In genomic region chr8:104808542-104809413, GRCm38 (mm10) we compare ENCODE assay signal across 18 mouse cellular contexts. TPM values are rescaled to one million over a fixed set of nuclear protein-coding genes. Genes with fewer than 3 reads are reported as not detected.
DNase-seq lines count a peak whose midpoint lies in the region; ATAC-seq lines count a peak whose summit lies in the region.
"Had no signal": no experiment of that assay in that cellular context is flagged by ENCODE, and none has a peak within 500 bp of the region (broad histone marks: within the 10 kb centered on the region; RNA-seq: fewer than 3 reads in every experiment).

No protein-coding gene starts in this region.

- peak; percentile 78 for DNase-seq in heart, adult 11 months
- DNase-seq in heart, embryonic 10.5 days (ENCODE audit: low spot score) = no peak
- DNase-seq in adrenal gland, postnatal 14 days = peak; percentile 25
- peak; percentile 79 for DNase-seq in cerebellum, adult 9-11 months
- no peak for DNase-seq in urinary bladder, postnatal 10 days (ENCODE audit: low spot score)
- no peak for DNase-seq in midbrain, embryonic 14.5 days
- no peak for DNase-seq in kidney, postnatal 36 days
- DNase-seq: heart, postnatal 4 days; thymus, postnatal 4 days had no signal

- no peak overlapping the region for H3K4me3 ChIP-seq in heart, embryonic 10.5 days
- H3K4me3 ChIP-seq in liver, embryonic 15.5 days (replicated peaks) = no peak overlapping the region
- no peak overlapping the region for H3K4me3 ChIP-seq in midbrain, embryonic 14.5 days (replicated peaks; ENCODE audit: low read depth, low read length)
- H3K4me3 ChIP-seq: embryonic facial prominence, embryonic 15.5 days; limb, embryonic 12.5 days; midbrain, embryonic 10.5 days had no signal

- WGBS in heart, embryonic 10.5 days = 81% methylated on average over 7 of the region's 7 CpGs
- WGBS in liver, embryonic 15.5 days (ENCODE audit: insufficient replicate concordance) = 38% methylated on average over 7 of the region's 7 CpGs
- 89% methylated on average over 7 of the region's 7 CpGs for WGBS in midbrain, embryonic 14.5 days

- no peaks in the 10 kb centered on the region for H3K36me3 ChIP-seq in heart, embryonic 10.5 days
- no peaks in the 10 kb centered on the region for H3K36me3 ChIP-seq in liver, embryonic 15.5 days (replicated peaks)
- H3K36me3 ChIP-seq in midbrain, embryonic 14.5 days (ENCODE audit: control insufficient read depth, insufficient read depth, low read length) = no peaks in the 10 kb centered on the region
- H3K36me3 ChIP-seq: embryonic facial prominence, embryonic 15.5 days; limb, embryonic 12.5 days; midbrain, embryonic 10.5 days had no signal

- peak; percentile 9; the same call in 1 of the 2 replicates for ATAC-seq in liver, embryonic 15.5 days (ENCODE audit: insufficient read depth)
- ATAC-seq in midbrain, embryonic 14.5 days (ENCODE audit: low FRiP score, low TSS enrichment) = no peak
- ATAC-seq: forebrain, embryonic 14.5 days; lung, postnatal 0 days had no signal

- H3K9ac ChIP-seq in liver, embryonic 15.5 days = no peak overlapping the region
- no peak overlapping the region for H3K9ac ChIP-seq in midbrain, embryonic 14.5 days (replicated peaks; ENCODE audit: low read length)
- H3K9ac ChIP-seq: embryonic facial prominence, embryonic 15.5 days; limb, embryonic 12.5 days had no signal

- H3K27ac ChIP-seq in heart, embryonic 10.5 days = no peak overlapping the region
- no peak overlapping the region for H3K27ac ChIP-seq in liver, embryonic 15.5 days (replicated peaks)
- no peak overlapping the region for H3K27ac ChIP-seq in midbrain, embryonic 14.5 days (replicated peaks; ENCODE audit: low read depth, low read length)
- H3K27ac ChIP-seq: embryonic facial prominence, embryonic 15.5 days; kidney, postnatal 0 days; limb, embryonic 12.5 days; midbrain, embryonic 10.5 days had no signal

- no peak overlapping the region for H3K4me2 ChIP-seq in liver, embryonic 15.5 days
- no peak overlapping the region for H3K4me2 ChIP-seq in midbrain, embryonic 14.5 days (ENCODE audit: low read length)
- H3K4me2 ChIP-seq: embryonic facial prominence, embryonic 15.5 days; heart, embryonic 11.5 days; limb, embryonic 12.5 days had no signal

- no peaks in the 10 kb centered on the region for H3K27me3 ChIP-seq in heart, embryonic 10.5 days (ENCODE audit: insufficient read depth, poor library complexity, severe bottlenecking)
- H3K27me3 ChIP-seq in liver, embryonic 15.5 days = no peaks in the 10 kb centered on the region
- H3K27me3 ChIP-seq in midbrain, embryonic 14.5 days (ENCODE audit: control insufficient read depth, insufficient read depth, low read length) = no peaks in the 10 kb centered on the region
- H3K27me3 ChIP-seq: embryonic facial prominence, embryonic 15.5 days; limb, embryonic 12.5 days had no signal

- H3K9me3 ChIP-seq in heart, embryonic 10.5 days = no peaks in the 10 kb centered on the region
- H3K9me3 ChIP-seq in liver, embryonic 15.5 days (replicated peaks) = no peaks in the 10 kb centered on the region
- H3K9me3 ChIP-seq in midbrain, embryonic 14.5 days (ENCODE audit: control insufficient read depth, low read length) = no peaks in the 10 kb centered on the region
- H3K9me3 ChIP-seq: embryonic facial prominence, embryonic 15.5 days; limb, embryonic 12.5 days; midbrain, embryonic 10.5 days had no signal

- H3K4me1 ChIP-seq in heart, embryonic 10.5 days = no peaks in the 10 kb centered on the region
- H3K4me1 ChIP-seq in liver, embryonic 15.5 days (replicated peaks) = peaks cover 7% of the 10 kb centered on the region; the same call in 1 of the 2 replicates
- no peaks in the 10 kb centered on the region for H3K4me1 ChIP-seq in midbrain, embryonic 14.5 days (ENCODE audit: control insufficient read depth, insufficient read depth, low read length)
- H3K4me1 ChIP-seq: embryonic facial prominence, embryonic 15.5 days; limb, embryonic 12.5 days had no signal

RNA-seq across cellular contexts. Expression of gene Ces2b, which starts 22.6 kb away (rescaled TPM):
- not detected in 2 replicates for polyA plus RNA-seq in heart, embryonic 10.5 days (2016; fragmentation: Nextera tagmentation; extraction: Ambion mirVana)
- 0.56 and 4.1 TPM in 2 replicates for total RNA-seq in adrenal gland, postnatal 14 days (2021)
- polyA plus RNA-seq in liver, embryonic 15.5 days (2015; fragmentation: Nextera tagmentation; extraction: Ambion mirVana) = 0.16 and 0.32 TPM in 2 replicates
- 0.38 TPM in 1 of 2 replicates, not detected in the other for polyA plus RNA-seq in midbrain, embryonic 14.5 days (2014; fragmentation: Nextera tagmentation; extraction: Ambion mirVana)
- polyA plus RNA-seq: heart, embryonic 11.5 days; limb, embryonic 12.5 days; midbrain, embryonic 10.5 days had no signal

RNA-seq across cellular contexts. Expression of gene Ces2c, which starts 38.1 kb away (rescaled TPM):
- polyA plus RNA-seq in heart, embryonic 10.5 days (2016; fragmentation: Nextera tagmentation; extraction: Ambion mirVana) = not detected in 2 replicates
- total RNA-seq in adrenal gland, postnatal 14 days (2021) = not detected in 2 replicates
- 0.21 and 0.29 TPM in 2 replicates for polyA plus RNA-seq in liver, embryonic 15.5 days (2015; fragmentation: Nextera tagmentation; extraction: Ambion mirVana)
- not detected in 2 replicates for polyA plus RNA-seq in midbrain, embryonic 14.5 days (2014; fragmentation: Nextera tagmentation; extraction: Ambion mirVana)
- total RNA-seq: heart, postnatal 4 days; layer of hippocampus, postnatal 25 days had no signal
- polyA plus RNA-seq: embryonic facial prominence, embryonic 15.5 days; forebrain, embryonic 14.5 days; heart, embryonic 11.5 days; limb, embryonic 12.5 days; lung, postnatal 0 days; midbrain, embryonic 10.5 days had no signal

Comparison
In these comparisons a context has a peak if more than half of its experiments do, and no peak if none do; other contexts are left out.
1. DNase-seq: peak in heart, adult 11 months (single experiment), adrenal gland, postnatal 14 days (single experiment) and cerebellum, adult 9-11 months (single experiment); none in heart, embryonic 10.5 days (single experiment), urinary bladder, postnatal 10 days (single experiment), midbrain, embryonic 14.5 days (single experiment) and kidney, postnatal 36 days (0 of 2).